Mouse (Mus musculus) heart, postnatal 0 days (tissue): ENCODE measurements around the gene Tnfsf13b. TPM values are rescaled to one million over a fixed set of nuclear protein-coding genes. Genes with fewer than 3 reads are reported as not detected.
A peak's percentile ranks its signal among the peaks of the same experiment; 100 is the strongest.

Experiments used
- ATAC-seq: fragments of 200-750 bp; cut with Nextera tagmentation; 2 replicates; pipeline ENCODE4 v1.8.0; 2017; ENCODE audit warnings: low read depth, moderate number of reproducible peaks, moderate library complexity; ENCODE audit not compliant: insufficient read depth
- DNase-seq: peaks from one replicate; pipeline ENCODE4 v3.0.0-alpha.2; 2016; ENCODE audit warnings: low spot score
- H3K27ac ChIP-seq: fragments of 300-500 bp; sonication (generic); 2 replicates; pipeline ENCODE4 v1.5.1; 2014; ENCODE audit warnings: low read depth, mild to moderate bottlenecking
- H3K27me3 ChIP-seq: fragments of 300-500 bp; sonication (generic); 2 replicates; pipeline ENCODE4 v1.6.1; 2014; ENCODE audit warnings: low read length, mixed read lengths; ENCODE audit not compliant: control insufficient read depth, insufficient read depth
- H3K36me3 ChIP-seq: fragments of 300-500 bp; sonication (generic); replicated peaks from 2 replicates; pipeline ENCODE4 v1.6.1; 2014; ENCODE audit warnings: low read length, mixed read lengths; ENCODE audit not compliant: control insufficient read depth, insufficient read depth
- H3K4me1 ChIP-seq: fragments of 300-500 bp; sonication (generic); 2 replicates; pipeline ENCODE4 v1.6.1; 2014; ENCODE audit warnings: antibody characterized with exemption; ENCODE audit not compliant: control insufficient read depth, insufficient read depth
- H3K4me2 ChIP-seq: fragments of 300-500 bp; sonication (generic); 2 replicates; pipeline ENCODE4 v1.6.1; 2014; ENCODE audit warnings: low read depth, mild to moderate bottlenecking, low read length, moderate library complexity
- H3K4me3 ChIP-seq: fragments of 300-500 bp; sonication (generic); 2 replicates; pipeline ENCODE4 v1.5.1; 2014; ENCODE audit warnings: low read depth, low read length
- H3K9ac ChIP-seq: fragments of 300-500 bp; sonication (generic); replicated peaks from 2 replicates; pipeline ENCODE4 v1.6.1; 2014; ENCODE audit warnings: low read depth, low read length, mixed read lengths
- H3K9me3 ChIP-seq: fragments of 300-500 bp; sonication (generic); replicated peaks from 2 replicates; pipeline ENCODE4 v1.6.1; 2016; ENCODE audit warnings: low read length; ENCODE audit not compliant: control insufficient read depth
- CTCF ChIP-seq: IDR thresholded peaks from 2 replicates; pipeline ENCODE4 v1.5.1; 2016; ENCODE audit warnings: antibody characterized with exemption, control low read depth, low read depth
- EP300 ChIP-seq: IDR thresholded peaks from 2 replicates; pipeline ENCODE4 v1.6.1; 2016; ENCODE audit warnings: antibody characterized with exemption, low read depth
- WGBS: fragments of 180-500 bp; shearing (Covaris S2); extraction: QIAGEN DNeasy Blood & Tissue Kit; methylation state at CpG from one replicate; pipeline ENCODE4 v1.1.7; 2014; 5-methylcytosine and 5-hydroxymethylcytosine counted together
- polyA plus RNA-seq: library from polyadenylated mRNA; unstranded; fragments of >200 nt; fragmentation: Nextera tagmentation; extraction: Ambion mirVana; gene quantifications from 2 replicates; pipeline ENCODE4 v1.2.1, GENCODE M21; 2015
- total RNA-seq: library from RNA; depleted of rRNA; stranded (reverse); fragments of >200 nt; gene quantifications from 2 replicates; pipeline ENCODE4 v1.2.3, GENCODE M21; 2014; ENCODE audit warnings: low replicate concordance

Gene Tnfsf13b
- total and polyA plus RNA-seq, 2 experiments from 2014 or later = 0.36 to 6.2 TPM

DNA sequence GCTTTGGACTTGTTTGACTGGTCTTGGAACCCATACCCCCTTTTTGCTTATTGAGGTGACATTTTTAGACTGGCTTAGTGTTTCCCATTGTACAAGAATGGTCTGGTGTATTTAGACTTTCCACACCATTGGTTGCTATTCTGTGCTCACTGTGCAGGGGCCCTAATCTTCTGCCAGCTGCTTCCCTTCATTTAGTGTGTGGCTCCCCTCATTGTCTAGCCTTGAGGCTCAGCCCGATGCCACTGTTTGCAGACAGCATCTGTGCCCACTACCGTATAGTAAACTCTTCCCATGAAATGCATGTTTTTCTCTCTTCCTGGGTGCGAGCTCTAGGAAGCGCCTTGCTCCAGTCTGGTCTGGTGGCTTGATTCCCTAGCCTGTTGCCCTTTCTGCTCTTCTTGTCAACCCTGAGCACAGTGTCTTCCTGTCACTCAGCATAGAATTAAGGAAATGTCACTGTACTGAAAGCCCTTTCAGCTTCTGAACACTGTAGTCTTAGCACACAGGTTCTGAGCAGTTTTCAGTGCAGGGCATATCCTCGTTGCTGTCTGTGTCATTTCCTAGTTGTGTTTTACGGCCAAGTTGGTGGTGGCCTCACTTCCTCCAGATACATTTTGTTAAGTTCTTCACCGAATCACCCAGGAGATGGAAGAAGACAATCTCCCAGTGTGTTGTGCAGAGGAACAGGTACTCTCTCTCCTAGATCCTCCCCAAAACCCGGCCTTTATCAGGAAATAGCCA lies 24.2 kb downstream of the Tnfsf13b start:
- Histone ChIP-seq H3K4me3 (no peak overlapping the region), H3K27me3 (no peaks in the 10 kb centered on the region), H3K27ac (no peak overlapping the region), H3K4me1 (no peaks in the 10 kb centered on the region), H3K9me3 (no peaks in the 10 kb centered on the region), H3K36me3 (no peaks in the 10 kb centered on the region), H3K4me2 (no peak overlapping the region), H3K9ac (no peak overlapping the region)
- TF ChIP-seq CTCF = no peak
- TF ChIP-seq EP300 = no peak
- ATAC-seq = no peak
- 65% methylated on average over 8 of the region's 8 CpGs for WGBS
- DNase-seq = no peak

DNA sequence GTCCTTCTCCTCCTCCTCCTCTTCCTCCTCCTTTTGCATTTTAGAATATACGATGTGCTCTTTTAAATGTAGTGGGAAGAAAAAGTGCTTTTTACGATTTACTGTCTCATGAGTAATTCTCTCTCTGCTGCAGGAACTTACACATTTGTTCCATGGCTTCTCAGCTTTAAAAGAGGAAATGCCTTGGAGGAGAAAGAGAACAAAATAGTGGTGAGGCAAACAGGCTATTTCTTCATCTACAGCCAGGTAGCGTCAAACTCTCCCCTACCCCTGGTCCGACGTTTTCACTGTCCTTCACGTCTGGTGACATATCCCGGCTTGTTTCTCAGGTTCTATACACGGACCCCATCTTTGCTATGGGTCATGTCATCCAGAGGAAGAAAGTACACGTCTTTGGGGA lies 24.9 kb downstream of the Tnfsf13b start:
- no peaks in the 10 kb centered on the region for H3K27me3 ChIP-seq
- TF ChIP-seq CTCF (no peak), EP300 (no peak)
- no peaks in the 10 kb centered on the region for H3K36me3 ChIP-seq
- no peak overlapping the region for H3K27ac ChIP-seq
- H3K9me3 ChIP-seq = no peaks in the 10 kb centered on the region
- no peaks in the 10 kb centered on the region for H3K4me1 ChIP-seq
- WGBS = 70% methylated on average over 9 of the region's 9 CpGs
- no peak overlapping the region for H3K4me2 ChIP-seq
- ATAC-seq = no peak
- no peak for DNase-seq
- H3K9ac ChIP-seq = no peak overlapping the region
- no peak overlapping the region for H3K4me3 ChIP-seq

DNA sequence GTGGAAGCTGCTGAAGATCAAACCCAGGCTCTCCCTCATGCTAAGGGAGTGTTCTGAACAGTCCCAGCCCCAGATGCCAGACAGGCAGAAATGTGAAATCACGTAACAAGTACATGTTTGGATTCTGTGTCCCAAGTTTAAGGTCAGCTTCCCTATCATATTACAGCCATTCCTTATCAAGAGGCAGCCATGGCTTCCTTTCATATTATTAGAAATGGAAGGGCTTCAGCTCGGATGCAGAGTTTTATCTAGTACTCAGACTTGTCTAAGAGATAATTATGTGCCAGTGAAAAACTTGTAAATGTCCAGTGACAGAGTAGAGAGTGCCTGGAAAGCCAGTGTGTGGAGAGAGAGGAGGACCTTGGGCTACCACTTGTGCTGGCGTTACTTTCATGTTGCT lies 34.6 kb downstream of the Tnfsf13b start:
- H3K4me1 ChIP-seq = 0 out of 2 replicates have a peak, but pooled peaks cover 3% of the 10 kb centered on the region
- 20% methylated on average over 3 of the region's 3 CpGs for WGBS
- ATAC-seq (peak; percentile 74), DNase-seq (peak; percentile 36)
- H3K4me3 ChIP-seq = no peak overlapping the region
- H3K36me3 ChIP-seq = no peaks in the 10 kb centered on the region
- no peak overlapping the region for H3K9ac ChIP-seq
- H3K27me3 ChIP-seq = no peaks in the 10 kb centered on the region
- H3K27ac ChIP-seq = no peak overlapping the region
- no peaks in the 10 kb centered on the region for H3K9me3 ChIP-seq
- no peak overlapping the region for H3K4me2 ChIP-seq
- no peak for TF ChIP-seq CTCF
- TF ChIP-seq EP300 = no peak

DNA sequence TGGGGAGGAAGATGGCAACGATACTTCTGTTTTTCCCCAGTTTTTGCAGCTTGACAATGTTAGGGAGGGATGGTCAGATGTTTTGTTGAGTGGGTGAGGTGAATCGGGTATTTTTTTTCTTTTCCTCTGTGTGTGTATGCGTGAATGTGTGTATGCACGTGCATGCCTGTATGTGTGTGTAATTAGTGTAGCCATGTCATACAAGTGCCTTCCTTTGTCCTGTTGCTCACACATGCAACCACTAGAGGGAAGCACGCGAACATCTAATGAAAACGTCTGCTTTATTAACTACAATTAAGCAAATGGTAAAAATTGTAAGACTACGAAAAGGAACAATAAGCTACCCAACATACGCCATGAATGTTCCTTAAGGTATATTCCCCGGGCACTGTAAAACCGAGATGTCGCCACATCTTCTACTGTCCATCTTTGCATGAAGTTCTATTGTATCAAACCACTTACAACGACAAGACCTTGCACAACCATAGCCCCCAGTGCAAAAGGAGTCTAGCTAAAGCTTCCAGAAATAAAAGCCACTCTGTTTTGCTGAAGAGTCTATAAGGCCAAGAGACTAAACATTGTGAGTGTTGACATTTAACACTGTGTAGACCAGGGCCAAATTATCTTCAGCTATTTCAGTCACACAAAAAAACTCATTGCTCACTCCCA lies 37.7 kb downstream of the Tnfsf13b start:
- no peak for ATAC-seq
- Histone ChIP-seq H3K9ac (no peak overlapping the region), H3K4me2 (no peak overlapping the region), H3K4me3 (no peak overlapping the region), H3K27me3 (no peaks in the 10 kb centered on the region), H3K27ac (no peak overlapping the region), H3K4me1 (0 out of 2 replicates have a peak, but pooled peaks cover 3% of the 10 kb centered on the region), H3K36me3 (no peaks in the 10 kb centered on the region), H3K9me3 (no peaks in the 10 kb centered on the region)
- peak; percentile 9 for DNase-seq
- 55% methylated on average over 13 of the region's 13 CpGs for WGBS
- TF ChIP-seq EP300 (no peak), CTCF (peak; percentile 71)

DNA sequence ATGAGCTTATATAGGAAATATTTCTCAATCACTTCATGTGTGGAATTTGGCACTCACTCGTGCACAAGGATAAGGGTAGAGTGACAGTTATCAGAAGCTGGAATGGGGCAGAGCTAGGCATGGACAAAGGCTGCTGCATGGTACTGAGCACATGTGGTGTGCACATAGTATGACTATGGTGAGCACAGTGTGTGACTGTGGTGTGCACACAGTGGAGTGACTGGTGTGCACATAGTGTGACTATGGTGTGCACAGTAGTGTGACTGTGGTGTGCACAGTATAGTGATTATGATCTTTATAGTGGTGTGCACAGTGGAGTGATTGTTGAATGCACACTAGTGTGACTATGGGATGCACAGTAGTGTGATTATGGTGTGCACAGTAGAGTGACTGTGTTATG lies 39.5 kb downstream of the Tnfsf13b start:
- H3K9me3 ChIP-seq = no peaks in the 10 kb centered on the region
- H3K4me2 ChIP-seq = no peak overlapping the region
- H3K4me3 ChIP-seq = no peak overlapping the region
- ATAC-seq (no peak), DNase-seq (no peak)
- no peaks in the 10 kb centered on the region for H3K27me3 ChIP-seq
- 12% methylated on average over 1 of the region's 1 CpGs for WGBS
- no peaks in the 10 kb centered on the region for H3K36me3 ChIP-seq
- 0 out of 2 replicates have a peak, but pooled peaks cover 1% of the 10 kb centered on the region for H3K4me1 ChIP-seq
- H3K9ac ChIP-seq = no peak overlapping the region
- H3K27ac ChIP-seq = no peak overlapping the region
- TF ChIP-seq EP300 = no peak
- TF ChIP-seq CTCF = no peak

DNA sequence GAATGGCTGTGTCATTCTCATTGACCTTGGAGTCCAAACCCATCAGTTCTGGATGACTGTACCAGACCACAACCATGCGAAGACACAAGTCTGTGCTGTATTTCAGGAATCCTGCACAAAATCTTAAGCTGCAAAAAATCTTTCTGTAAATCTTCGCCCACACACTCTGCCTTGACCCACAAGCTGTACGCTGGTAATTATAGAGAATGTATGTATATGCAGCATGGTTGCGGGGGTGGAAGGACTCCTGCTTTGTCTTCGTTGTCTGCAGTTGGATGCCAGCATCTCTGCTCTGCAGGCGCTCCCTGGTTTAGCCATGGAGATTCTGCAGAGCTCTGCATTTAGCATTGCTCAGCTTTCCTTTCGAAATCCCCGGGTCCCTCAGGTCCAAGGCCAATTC lies 42.9 kb downstream of the Tnfsf13b start:
- WGBS = 63% methylated on average over 8 of the region's 8 CpGs
- H3K4me1 ChIP-seq = no peaks in the 10 kb centered on the region
- H3K9ac ChIP-seq = no peak overlapping the region
- H3K4me2 ChIP-seq = no peak overlapping the region
- DNase-seq (no peak), ATAC-seq (no peak)
- H3K36me3 ChIP-seq = no peaks in the 10 kb centered on the region
- TF ChIP-seq EP300 (no peak), CTCF (no peak)
- no peak overlapping the region for H3K27ac ChIP-seq
- H3K27me3 ChIP-seq = no peaks in the 10 kb centered on the region
- H3K9me3 ChIP-seq = no peaks in the 10 kb centered on the region
- no peak overlapping the region for H3K4me3 ChIP-seq
